Mouse (Mus musculus): Measurements from ENCODE around the gene AC161166.1.

- no peak for TF ChIP-seq CTCF (IDR thresholded peaks at IDR 0.05; ENCODE audit: low read depth)
- TF ChIP-seq EP300 (IDR thresholded peaks at IDR 0.05; ENCODE audit: low read depth): no peak
These were observed 17.3 kb upstream of the AC161166.1 start for GRCm38 (mm10) chr7:24529580-24529979.
